Mouse (Mus musculus): ENCODE results near the gene Esr1.

Gene Esr1

DNA sequence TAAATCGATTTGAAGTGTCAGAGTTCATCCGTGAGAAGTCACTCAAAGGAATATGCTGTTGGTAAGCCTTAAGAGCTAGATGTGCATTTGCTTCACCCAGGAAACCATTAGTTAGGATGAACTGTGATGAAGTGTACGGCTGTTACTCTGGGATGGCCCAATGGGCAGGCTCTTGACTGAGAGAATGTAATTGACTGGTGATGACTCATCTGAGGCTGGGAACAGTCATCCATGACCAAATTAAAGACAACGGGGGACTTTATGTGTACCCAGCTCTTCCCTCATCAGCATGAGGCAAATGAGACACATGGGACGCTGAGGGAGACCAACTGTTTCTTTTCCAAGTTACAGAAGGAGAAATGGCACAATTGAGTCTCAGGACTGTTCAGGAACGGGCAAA, 219.2 kb downstream of the Esr1 start:
- intact Hi-C loops (cut with DNase I) = no loop called here

DNA sequence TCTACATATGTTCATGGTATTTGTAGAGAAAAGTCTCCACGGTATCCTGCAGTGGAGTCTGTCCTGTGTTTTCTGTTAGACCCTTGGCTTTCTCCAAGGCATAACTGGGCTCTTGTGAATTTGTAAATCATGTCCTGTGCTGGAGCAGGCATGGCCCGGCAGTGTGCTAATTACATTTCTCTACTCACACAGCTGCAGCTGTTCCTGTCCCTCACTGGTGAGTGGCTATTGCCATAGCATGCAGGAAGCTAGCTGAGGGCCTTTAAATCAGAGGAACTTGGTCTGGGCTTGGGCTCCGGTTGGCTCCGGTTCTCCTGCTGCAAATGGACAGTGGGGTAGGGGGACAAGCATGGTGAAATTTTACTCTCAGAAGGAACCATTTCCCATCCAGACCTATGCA, 226.7 kb downstream of the Esr1 start:
- intact Hi-C loops (cut with DNase I) = no loop called here

DNA sequence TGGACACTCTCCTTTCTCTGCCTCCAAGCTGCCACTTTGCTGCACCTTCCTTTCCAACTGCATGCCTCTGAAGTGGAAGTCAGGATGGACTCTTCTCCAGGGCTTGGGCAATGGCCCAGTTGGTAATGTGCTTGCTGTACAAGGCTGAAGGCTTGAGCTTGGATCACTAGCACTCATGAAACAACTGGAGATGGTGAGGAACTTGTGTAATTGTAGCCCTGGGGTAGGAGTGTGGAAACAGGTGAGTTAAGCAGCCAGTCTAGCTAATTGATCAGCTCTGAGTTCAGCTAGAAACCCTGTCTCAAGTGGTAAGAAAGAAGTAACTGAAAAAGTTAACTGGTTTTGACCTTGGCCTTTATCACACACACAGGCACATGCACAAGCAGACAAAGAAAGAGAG, 229.6 kb downstream of the Esr1 start:
- intact Hi-C loops (cut with DNase I) = no loop called here

DNA sequence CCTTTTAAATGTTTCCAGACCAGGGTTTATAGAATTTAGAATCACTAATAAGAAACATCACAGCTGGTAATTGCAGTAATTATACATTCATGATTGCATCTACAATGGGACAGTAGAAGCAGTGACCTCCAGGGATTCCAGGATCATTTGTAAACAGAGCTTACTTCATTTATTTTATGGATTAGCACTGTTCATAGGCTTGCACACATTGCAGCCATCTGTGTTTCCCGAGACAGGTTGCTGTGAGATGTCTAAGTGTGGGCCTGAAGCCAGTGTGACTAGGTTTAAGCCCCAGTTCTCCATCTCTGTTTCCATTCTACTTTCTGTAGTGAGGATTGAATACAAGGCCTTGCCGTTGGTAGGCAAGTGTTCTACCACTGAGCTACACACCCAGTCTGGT, 236.1 kb downstream of the Esr1 start:
- intact Hi-C loops (cut with DNase I) = no loop called here

DNA sequence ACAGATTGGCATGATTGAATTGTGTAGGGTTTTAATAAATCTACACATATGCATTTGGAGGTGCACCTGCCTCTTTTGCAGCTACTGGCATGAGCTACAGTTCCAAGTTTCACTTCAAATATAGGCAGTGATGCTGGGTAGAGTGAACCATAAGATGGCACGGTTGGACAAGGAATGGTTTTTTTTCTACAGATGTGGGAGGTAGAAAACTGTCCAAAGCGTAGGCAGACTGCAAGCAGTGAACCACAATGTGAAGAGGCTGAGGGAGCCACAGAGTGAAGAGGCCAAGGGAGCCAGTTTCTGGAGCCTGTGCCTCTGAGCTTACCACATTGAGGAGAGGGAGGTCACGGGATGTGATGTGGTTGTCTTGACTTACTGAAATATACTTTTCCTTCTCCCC, 238.5 kb downstream of the Esr1 start:
- intact Hi-C loops (cut with DNase I) = no loop called here

DNA sequence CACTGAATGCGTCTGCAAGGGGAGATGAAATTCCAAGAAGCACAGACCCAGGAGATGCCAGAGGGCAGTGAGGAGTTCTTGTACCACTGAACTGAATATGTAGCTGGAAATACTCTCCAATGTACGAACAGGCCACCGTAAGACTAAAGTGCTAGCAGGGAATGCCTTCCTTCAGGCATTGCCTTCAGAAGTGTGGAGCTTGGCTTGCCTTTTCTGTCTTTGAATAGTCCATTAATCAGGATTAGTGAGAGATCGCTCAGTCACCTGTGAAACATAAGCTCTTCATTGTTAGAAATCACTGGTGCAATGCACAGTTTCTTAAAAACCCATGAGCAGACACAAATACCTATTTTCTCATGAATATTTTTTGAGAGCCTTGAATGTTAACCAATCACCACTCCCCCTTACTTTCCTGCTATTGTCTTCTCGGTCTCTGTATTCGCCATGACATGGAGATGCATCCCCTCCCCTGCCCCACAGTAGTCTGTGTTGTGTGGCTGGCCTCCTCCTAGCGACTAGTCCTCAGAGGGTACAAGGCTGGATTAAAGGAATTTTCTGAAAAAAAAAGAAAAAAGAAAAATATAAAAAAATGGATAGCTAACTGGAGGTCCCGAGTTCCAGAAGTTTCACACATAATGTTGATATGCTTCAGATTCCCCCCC, 263.8 kb downstream of the Esr1 start:
- intact Hi-C loops (cut with DNase I) = no loop called here

DNA sequence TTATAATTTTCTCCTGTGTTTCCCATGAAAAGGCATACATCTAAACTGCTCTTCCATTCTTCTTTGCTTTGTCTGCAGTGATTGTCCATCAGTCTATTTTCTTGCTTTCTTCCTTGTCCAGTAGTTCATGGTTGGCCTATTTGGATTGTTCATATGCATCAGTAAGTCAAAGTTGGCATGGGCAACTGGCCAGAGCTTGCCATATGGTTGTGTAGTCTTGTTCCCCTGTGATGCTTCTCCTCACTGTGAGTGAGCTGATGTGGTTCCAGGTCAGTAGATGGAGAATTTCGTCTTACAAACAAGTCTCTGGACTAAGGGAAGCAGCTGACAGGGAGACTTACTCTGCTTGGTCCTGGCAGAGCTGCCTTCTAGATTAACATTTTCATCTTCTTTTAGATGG, 270.0 kb downstream of the Esr1 start:
- intact Hi-C loops (cut with DNase I) = no loop called here

DNA sequence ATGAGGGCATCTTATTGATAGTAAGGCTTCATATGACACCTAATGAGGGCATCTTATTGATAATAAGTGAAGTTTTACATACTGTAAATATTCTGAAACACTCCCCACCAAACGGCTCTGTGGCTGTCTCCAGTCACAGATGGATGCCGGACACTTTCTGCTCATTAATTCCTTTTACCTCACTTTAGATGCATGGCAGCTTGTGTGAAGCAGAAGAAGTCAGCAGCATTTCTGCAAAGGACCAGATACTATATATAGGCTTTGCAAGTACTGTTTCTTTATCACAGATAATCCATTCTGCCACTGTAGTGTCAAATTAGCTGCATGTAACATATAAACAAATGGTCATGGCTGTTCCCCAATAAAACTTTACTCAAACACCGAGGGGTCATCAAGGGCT, 274.1 kb downstream of the Esr1 start:
- intact Hi-C loops (cut with DNase I) = no loop called here

DNA sequence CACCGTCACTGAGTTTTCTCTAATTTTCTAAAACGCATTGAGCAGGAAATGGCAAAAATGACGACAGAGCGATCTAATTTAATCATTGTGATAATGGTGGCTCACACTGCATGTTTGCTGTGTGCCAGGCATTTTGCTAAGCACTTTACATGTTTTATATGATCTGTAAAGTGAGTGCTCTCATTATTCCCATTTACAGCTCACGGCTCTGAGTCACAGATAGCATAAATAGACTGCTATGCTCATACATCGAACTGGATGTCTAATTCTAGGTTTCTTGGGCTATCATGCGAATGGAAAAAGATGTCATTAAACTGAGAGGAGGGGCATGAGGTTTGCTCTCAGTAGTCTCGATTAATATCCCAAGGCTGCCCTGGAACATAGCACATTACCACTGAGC, 274.6 kb downstream of the Esr1 start:
- intact Hi-C loops (cut with DNase I) = no loop called here

DNA sequence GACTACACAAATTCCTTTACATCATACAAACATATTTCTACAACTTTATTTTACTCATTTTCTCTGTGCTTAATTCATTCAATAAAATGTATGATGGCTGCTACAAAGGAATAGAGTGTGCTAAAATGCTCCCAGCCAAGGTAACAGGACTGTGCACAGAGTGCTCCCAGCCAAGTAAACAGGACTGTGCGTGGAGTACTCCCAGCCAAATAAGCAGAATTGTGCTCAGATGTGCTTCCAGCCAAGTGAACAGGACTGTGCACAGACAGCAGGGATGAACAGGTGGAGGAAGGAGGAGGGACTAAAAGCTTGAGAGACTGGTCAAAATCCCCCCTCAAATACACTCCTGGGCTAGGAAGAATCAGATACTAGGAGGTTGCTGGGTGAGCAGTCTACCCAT, 282.1 kb downstream of the Esr1 start:
- intact Hi-C loops (cut with DNase I) = no loop called here

DNA sequence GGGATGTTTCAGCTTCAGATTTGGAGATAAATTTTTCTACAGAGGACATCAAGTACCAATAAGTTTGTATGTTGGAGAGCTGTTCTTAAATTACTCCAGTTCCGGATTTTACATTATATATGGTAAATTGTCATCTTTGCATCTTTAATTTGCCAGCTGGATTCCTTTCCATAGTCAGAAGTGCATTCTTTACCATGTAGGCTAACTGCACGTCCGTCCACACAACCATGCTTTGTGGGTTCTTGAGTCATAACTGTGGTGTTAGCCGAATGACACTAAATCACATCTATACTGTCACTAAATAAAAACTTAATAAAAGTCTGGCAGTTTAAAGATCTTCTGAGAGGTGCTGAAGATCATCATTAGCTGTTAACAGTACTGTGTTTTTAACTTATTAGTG, 286.4 kb downstream of the Esr1 start:
- intact Hi-C loops (cut with DNase I) = no loop called here

DNA sequence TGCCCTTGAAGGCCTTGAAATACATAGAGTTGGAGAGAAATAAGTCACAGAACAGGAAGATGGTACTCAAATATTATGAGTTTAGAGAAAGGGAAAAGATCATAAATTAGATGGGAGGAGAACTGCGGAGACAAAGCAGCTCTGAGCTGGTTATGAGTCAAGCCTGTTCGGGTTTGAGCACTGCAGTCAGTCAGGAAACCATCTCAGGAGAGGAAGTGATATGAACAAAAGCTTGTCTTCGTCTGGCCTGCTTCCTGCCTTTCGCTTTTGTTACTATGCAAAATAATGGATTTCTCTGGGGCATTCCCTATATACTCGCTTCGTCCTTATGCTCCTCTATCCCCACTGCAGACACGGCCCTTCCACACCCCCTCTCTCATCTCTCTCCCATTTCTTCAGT, 288.9 kb downstream of the Esr1 start:
- intact Hi-C loops (cut with DNase I) = no loop called here

DNA sequence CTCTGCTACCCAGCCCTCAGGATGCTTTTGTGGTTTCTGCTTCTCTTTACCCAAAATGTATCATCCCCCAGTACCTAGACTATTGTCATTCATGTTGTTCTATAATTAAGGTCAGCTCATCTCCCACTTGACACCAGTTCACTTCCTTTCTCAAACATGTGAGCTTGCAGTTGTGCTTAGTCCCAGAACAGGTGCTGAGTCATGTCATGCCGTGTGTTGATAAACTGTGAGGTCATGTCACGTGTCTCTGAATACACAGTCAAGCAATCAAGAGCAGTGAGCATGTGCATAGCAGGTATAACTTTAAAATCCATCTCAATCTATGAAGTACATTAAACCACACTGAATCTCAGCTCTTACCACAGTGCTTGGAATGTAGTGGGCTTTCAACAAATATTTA, 297.9 kb downstream of the Esr1 start:
- intact Hi-C loops (cut with DNase I) = no loop called here

DNA sequence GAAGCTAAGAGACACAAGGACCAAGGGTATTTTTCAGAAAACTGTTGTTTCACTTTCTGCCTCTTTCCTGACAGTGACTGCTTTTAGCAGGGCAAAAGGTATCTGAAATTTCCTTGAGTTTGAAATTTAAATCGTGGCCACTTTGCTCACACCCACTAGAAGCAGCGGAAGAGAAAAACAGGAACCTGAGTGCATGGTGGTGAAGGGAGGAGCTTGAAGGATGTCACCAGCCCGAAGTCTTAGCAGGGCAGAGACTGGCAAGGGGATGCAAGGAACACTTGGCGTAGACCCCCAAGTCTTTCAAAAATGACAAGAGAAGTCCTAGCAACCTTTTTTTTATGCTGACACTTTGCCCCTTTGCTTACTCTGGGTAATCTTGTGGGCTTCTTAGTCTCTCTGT, 299.1 kb downstream of the Esr1 start:
- intact Hi-C loops (cut with DNase I) = no loop called here

DNA sequence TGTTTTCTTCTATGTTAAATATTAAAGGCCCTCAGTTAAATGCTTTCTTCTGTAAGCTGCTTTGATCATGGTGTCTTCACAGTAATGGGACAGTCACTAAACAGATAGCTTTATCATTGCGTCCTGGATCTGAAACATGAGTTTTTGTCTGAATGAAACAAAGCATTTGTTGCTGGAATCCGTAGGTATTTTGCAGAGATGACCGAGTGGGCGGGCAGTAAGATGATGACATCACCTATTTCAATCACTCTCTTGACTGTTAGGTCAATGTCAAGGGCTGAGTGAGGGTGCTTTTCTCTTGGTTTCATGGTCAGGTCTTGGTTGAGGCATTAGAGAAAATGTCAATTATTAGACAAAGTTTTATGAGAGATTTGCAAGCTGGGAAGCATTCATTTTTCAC, 307.7 kb downstream of the Esr1 start:
- intact Hi-C loops (cut with DNase I) = no loop called here

DNA sequence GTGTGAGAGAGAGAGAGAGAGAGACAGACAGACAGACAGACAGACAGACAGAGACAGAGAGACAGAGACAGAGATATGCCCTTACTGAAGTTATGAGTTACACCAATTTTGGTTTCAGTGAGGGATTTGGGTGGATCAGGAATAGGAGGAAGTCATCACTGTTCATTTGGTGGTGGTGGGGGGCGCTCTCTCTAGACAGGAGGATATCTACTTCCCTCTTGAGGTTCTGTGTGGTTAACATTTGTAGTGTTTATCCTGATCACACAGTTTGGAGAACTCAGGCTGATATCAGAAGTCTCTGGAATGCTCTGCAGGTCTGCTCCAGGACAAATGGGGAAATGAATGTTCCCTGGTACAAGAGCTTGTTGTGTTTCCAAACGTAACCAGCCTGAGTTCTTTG, 312.2 kb downstream of the Esr1 start:
- intact Hi-C loops (cut with DNase I) = no loop called here

DNA sequence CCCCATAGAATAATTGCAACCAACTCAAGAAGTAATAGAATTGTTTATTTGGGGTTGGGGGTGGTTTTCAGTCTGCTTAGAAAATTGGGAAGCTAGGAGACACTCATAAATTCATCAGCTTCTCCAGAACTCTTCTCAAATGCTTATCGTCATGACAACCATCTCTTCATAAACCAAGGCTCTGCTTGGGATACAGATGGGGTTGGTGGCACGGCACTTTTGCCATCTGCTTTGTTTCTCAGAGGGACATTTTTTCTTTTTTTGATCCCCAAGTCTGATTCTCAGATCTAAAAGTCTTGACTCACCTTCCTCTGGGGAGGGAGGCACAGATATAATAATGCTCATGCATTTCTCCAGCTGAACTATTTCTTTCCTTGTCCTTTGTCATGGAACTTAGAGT, 313.0 kb downstream of the Esr1 start:
- intact Hi-C loops (cut with DNase I) = no loop called here

DNA sequence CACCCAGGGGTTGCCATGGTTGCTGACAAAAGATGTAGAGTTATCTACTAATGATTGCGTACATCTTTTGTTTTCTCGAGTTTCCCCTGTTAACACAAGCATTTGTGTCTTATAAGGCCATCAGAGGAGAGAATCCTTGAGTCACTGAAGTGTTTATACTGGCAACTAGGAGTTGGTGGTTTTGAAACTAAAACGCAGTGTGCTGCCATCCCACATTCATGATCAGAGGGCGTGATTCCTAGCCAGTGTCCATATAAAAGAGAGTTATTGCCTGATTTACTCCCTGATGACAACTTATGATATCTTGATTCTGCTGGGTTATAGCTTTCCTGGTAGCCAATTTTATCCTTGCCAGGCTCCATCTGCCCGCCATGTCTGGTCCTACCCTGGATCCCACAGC, 331.8 kb downstream of the Esr1 start:
- intact Hi-C loops (cut with DNase I) = no loop called here

DNA sequence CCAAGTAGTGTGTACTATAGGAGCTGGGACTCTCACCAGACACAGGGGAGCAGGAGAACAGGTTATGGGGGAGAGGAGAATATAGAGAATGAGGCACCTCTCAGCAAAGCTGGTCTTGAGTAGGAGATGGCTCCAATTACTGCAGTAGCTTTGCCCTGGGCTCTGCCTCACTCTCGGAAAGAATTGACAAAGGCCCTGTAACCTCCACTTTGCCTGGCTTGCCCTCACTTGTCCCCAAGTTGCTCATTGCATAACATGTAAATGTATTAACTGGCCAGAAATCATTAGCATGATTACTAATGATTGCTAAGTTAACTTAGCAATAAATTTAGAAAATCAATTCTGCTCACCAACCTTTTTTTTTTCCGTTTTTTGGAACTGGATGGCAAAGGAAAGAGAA, 333.3 kb downstream of the Esr1 start:
- intact Hi-C loops (cut with DNase I) = no loop called here

DNA sequence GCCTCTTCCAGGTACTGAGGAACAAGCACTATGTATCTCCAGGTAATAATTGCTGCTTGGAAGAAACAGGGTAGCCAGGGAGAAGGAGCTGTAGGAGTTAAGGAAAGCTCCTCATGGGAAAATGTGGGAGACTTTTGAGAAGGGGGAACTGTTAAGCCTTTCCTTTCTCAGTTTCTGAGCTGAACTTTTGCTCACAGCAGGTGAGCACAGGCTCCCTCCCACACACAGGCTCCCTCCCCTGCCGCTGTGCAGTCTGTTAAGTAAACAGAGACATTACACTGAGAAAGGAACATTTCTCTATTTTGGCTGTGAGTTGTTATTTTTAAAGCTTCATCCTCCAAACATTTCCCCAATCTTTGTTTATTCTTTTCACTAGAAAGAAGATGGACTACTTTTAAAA, 354.4 kb downstream of the Esr1 start:
- intact Hi-C loops (cut with DNase I) = no loop called here

DNA sequence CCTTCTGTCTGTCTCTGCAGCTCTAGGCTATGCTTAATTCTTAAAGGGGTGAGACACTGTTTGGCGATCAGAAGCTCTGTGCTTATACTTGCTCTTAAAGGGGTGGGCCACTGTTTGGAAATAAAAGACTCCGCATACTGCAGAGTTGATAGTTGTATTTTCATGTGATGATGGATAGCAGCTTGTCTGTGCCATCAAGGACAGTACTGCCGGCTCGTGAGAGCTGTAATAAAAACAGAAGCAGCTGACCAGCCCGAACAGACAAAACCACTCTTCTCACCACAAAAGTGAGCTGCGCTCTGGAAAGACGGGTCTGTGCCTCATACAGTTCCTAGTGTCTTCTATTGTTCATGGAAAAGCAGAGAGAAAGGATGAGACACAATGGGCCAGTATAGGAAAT, 359.8 kb downstream of the Esr1 start:
- intact Hi-C loops (cut with DNase I) = no loop called here

DNA sequence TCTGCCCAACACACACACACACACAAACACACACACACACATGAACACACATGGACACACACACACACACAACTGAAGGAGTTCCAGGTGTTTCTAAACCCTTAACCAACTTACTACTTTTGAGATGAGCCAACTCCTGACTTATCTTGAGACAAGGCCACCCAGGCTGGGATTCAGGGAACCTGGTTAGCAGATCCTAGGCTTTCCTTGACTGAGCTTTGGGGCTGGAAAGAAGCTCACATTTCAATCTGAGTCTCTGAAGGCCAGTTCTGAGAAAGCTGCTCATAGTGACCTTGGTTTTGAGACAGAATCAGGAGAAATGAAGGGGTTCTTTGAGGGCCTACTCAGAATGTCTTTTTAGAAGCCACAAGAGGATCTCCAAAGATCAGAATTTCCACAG, 360.2 kb downstream of the Esr1 start:
- intact Hi-C loops (cut with DNase I) = no loop called here

DNA sequence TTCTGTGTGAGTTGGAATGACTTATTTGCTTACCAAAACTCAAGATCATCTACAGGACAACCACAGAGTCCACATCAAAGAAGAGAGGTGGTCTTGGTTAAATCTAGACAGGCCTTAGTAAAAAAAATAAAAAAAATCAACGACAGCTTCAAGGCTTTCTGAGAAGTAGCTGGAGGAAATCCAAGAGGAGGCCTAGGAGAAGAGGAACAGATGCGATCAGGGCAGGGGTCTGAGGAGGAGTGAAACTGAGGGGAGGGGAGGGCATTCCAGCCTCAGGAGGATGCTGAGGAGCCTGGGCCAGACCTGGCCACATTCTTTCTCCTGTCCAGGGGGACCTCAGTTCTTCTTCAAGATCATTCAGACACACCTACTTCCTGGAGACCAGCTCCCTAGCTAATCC, 360.6 kb downstream of the Esr1 start:
- intact Hi-C loops (cut with DNase I) = no loop called here

DNA sequence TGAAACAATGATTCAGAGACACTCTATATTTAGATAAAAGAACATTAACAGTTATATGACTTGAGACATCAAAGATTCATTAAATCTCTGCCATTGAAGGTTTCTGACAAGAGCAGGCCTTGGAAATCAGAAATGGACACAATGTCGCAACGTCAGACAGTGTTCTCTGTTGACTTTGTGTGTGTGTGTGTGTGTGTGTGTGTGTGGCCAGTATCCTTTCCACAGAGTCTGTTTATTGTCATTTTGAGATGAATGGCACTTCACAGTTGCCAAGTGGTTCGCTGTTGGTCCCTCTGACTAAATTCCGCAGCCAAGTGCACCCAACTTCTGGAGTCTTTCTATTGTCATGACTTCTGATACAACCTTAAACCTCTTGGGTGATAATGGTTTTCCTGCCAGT, 362.9 kb downstream of the Esr1 start:
- intact Hi-C loops (cut with DNase I) = no loop called here

Data from adrenal gland (tissue).